Mouse (Mus musculus): ENCODE results near the gene Fut11. TPM values are rescaled to one million over a fixed set of nuclear protein-coding genes. Genes with fewer than 3 reads are reported as not detected.

Fut11 gene
- polyA plus RNA-seq (2014; fragmentation: Nextera tagmentation; extraction: Ambion mirVana) = 20.0 and 30.6 TPM in 2 replicates

GRCm38 (mm10) chr14:20694884-20695760 is at the start of gene Fut11:
TSS of gene Fut11 (plus strand) at chr14:20694968.
- ATAC-seq (ENCODE audit: low read depth) = peak; percentile 93
- Histone ChIP-seq H3K27me3 (ENCODE audit: control insufficient read depth, insufficient read depth, low read length) (no peaks in the 10 kb centered on the region), H3K9me3 (ENCODE audit: control insufficient read depth, low read length) (no peaks in the 10 kb centered on the region), H3K9ac (replicated peaks; ENCODE audit: low read depth, low read length) (peak within 1 kb of the TSS; percentile 85), H3K4me3 (ENCODE audit: low read depth, low read length) (peak within 1 kb of the TSS; percentile 90), H3K4me2 (ENCODE audit: low read depth, low read length) (peak within 1 kb of the TSS; percentile 68), H3K4me1 (ENCODE audit: control insufficient read depth, insufficient read depth, low read length) (peaks cover 41% of the 10 kb centered on the region), H3K27ac (ENCODE audit: low read depth, low read length) (peak within 1 kb of the TSS; percentile 97), H3K36me3 (ENCODE audit: control insufficient read depth, insufficient read depth, low read length) (peaks cover 29% of the 10 kb centered on the region)
- under 1% methylated on average over 104 of the region's 111 CpGs for WGBS

GRCm38 (mm10) chr14:20645547-20645946 is 49.2 kb upstream of the Fut11 start:
- no peaks in the 10 kb centered on the region for H3K9me3 ChIP-seq (ENCODE audit: control insufficient read depth, low read length)
- no peak overlapping the region for H3K4me2 ChIP-seq (ENCODE audit: low read depth, low read length)
- H3K4me1 ChIP-seq (ENCODE audit: control insufficient read depth, insufficient read depth, low read length) = no peaks in the 10 kb centered on the region
- H3K36me3 ChIP-seq (ENCODE audit: control insufficient read depth, insufficient read depth, low read length) = no peaks in the 10 kb centered on the region
- ATAC-seq (ENCODE audit: low read depth) = no peak
- H3K9ac ChIP-seq (replicated peaks; ENCODE audit: low read depth, low read length) = no peak overlapping the region
- 33% methylated on average over 3 of the region's 3 CpGs for WGBS
- no peak overlapping the region for H3K4me3 ChIP-seq (ENCODE audit: low read depth, low read length)
- H3K27ac ChIP-seq (ENCODE audit: low read depth, low read length) = no peak overlapping the region
- H3K27me3 ChIP-seq (ENCODE audit: control insufficient read depth, insufficient read depth, low read length) = no peaks in the 10 kb centered on the region

- H3K4me1 ChIP-seq (ENCODE audit: control insufficient read depth, insufficient read depth, low read length) = no peaks in the 10 kb centered on the region
- H3K27me3 ChIP-seq (ENCODE audit: control insufficient read depth, insufficient read depth, low read length) = no peaks in the 10 kb centered on the region
- H3K9ac ChIP-seq (replicated peaks; ENCODE audit: low read depth, low read length) = no peak overlapping the region
- no peak overlapping the region for H3K27ac ChIP-seq (ENCODE audit: low read depth, low read length)
- no peak overlapping the region for H3K4me3 ChIP-seq (ENCODE audit: low read depth, low read length)
- H3K4me2 ChIP-seq (ENCODE audit: low read depth, low read length) = no peak overlapping the region
- ATAC-seq (ENCODE audit: low read depth) = no peak
- no peaks in the 10 kb centered on the region for H3K9me3 ChIP-seq (ENCODE audit: control insufficient read depth, low read length)
- H3K36me3 ChIP-seq (ENCODE audit: control insufficient read depth, insufficient read depth, low read length) = no peaks in the 10 kb centered on the region
Observed at GRCm38 (mm10) chr14:20646381-20646780, 48.4 kb upstream of the Fut11 start.

- no peaks in the 10 kb centered on the region for H3K4me1 ChIP-seq (ENCODE audit: control insufficient read depth, insufficient read depth, low read length)
- no peak overlapping the region for H3K27ac ChIP-seq (ENCODE audit: low read depth, low read length)
- WGBS = 83% methylated on average over 2 of the region's 2 CpGs
- H3K4me2 ChIP-seq (ENCODE audit: low read depth, low read length) = no peak overlapping the region
- no peaks in the 10 kb centered on the region for H3K9me3 ChIP-seq (ENCODE audit: control insufficient read depth, low read length)
- H3K27me3 ChIP-seq (ENCODE audit: control insufficient read depth, insufficient read depth, low read length) = no peaks in the 10 kb centered on the region
- no peak for ATAC-seq (ENCODE audit: low read depth)
- H3K9ac ChIP-seq (replicated peaks; ENCODE audit: low read depth, low read length) = no peak overlapping the region
- H3K36me3 ChIP-seq (ENCODE audit: control insufficient read depth, insufficient read depth, low read length) = no peaks in the 10 kb centered on the region
- no peak overlapping the region for H3K4me3 ChIP-seq (ENCODE audit: low read depth, low read length)
Observed at GRCm38 (mm10) chr14:20651000-20651399, 43.8 kb upstream of the Fut11 start.

GRCm38 (mm10) chr14:20651722-20652256 is 43.0 kb upstream of the Fut11 start:
- no peak for ATAC-seq (ENCODE audit: low read depth)
- Histone ChIP-seq H3K36me3 (ENCODE audit: control insufficient read depth, insufficient read depth, low read length) (no peaks in the 10 kb centered on the region), H3K9me3 (ENCODE audit: control insufficient read depth, low read length) (no peaks in the 10 kb centered on the region), H3K4me3 (ENCODE audit: low read depth, low read length) (no peak overlapping the region), H3K4me2 (ENCODE audit: low read depth, low read length) (no peak overlapping the region), H3K27ac (ENCODE audit: low read depth, low read length) (no peak overlapping the region), H3K9ac (replicated peaks; ENCODE audit: low read depth, low read length) (no peak overlapping the region), H3K27me3 (ENCODE audit: control insufficient read depth, insufficient read depth, low read length) (no peaks in the 10 kb centered on the region), H3K4me1 (ENCODE audit: control insufficient read depth, insufficient read depth, low read length) (no peaks in the 10 kb centered on the region)
- 79% methylated on average over 4 of the region's 4 CpGs for WGBS

GRCm38 (mm10) chr14:20654690-20655421 is 39.9 kb upstream of the Fut11 start:
- Histone ChIP-seq H3K27ac (ENCODE audit: low read depth, low read length) (no peak overlapping the region), H3K9me3 (ENCODE audit: control insufficient read depth, low read length) (no peaks in the 10 kb centered on the region), H3K27me3 (ENCODE audit: control insufficient read depth, insufficient read depth, low read length) (no peaks in the 10 kb centered on the region), H3K4me2 (ENCODE audit: low read depth, low read length) (no peak overlapping the region), H3K4me1 (ENCODE audit: control insufficient read depth, insufficient read depth, low read length) (no peaks in the 10 kb centered on the region), H3K9ac (replicated peaks; ENCODE audit: low read depth, low read length) (no peak overlapping the region), H3K36me3 (ENCODE audit: control insufficient read depth, insufficient read depth, low read length) (no peaks in the 10 kb centered on the region), H3K4me3 (ENCODE audit: low read depth, low read length) (no peak overlapping the region)
- no peak for ATAC-seq (ENCODE audit: low read depth)
- WGBS = 84% methylated on average over 9 of the region's 9 CpGs

GRCm38 (mm10) chr14:20655731-20656130 is 39.0 kb upstream of the Fut11 start:
- 82% methylated on average over 9 of the region's 9 CpGs for WGBS
- no peaks in the 10 kb centered on the region for H3K27me3 ChIP-seq (ENCODE audit: control insufficient read depth, insufficient read depth, low read length)
- H3K36me3 ChIP-seq (ENCODE audit: control insufficient read depth, insufficient read depth, low read length) = no peaks in the 10 kb centered on the region
- H3K9me3 ChIP-seq (ENCODE audit: control insufficient read depth, low read length) = no peaks in the 10 kb centered on the region
- H3K4me1 ChIP-seq (ENCODE audit: control insufficient read depth, insufficient read depth, low read length) = no peaks in the 10 kb centered on the region
- no peak overlapping the region for H3K4me2 ChIP-seq (ENCODE audit: low read depth, low read length)
- no peak overlapping the region for H3K4me3 ChIP-seq (ENCODE audit: low read depth, low read length)
- ATAC-seq (ENCODE audit: low read depth) = no peak
- H3K27ac ChIP-seq (ENCODE audit: low read depth, low read length) = no peak overlapping the region
- no peak overlapping the region for H3K9ac ChIP-seq (replicated peaks; ENCODE audit: low read depth, low read length)

GRCm38 (mm10) chr14:20656361-20656760 is 38.4 kb upstream of the Fut11 start, which contains the start of gene Myoz1:
TSS of gene Myoz1 (minus strand) at chr14:20656540.
- Histone ChIP-seq H3K9ac (replicated peaks; ENCODE audit: low read depth, low read length) (no peak within 1 kb of the TSS), H3K4me1 (ENCODE audit: control insufficient read depth, insufficient read depth, low read length) (no peaks in the 10 kb centered on the region), H3K4me2 (ENCODE audit: low read depth, low read length) (no peak within 1 kb of the TSS), H3K27ac (ENCODE audit: low read depth, low read length) (no peak within 1 kb of the TSS), H3K27me3 (ENCODE audit: control insufficient read depth, insufficient read depth, low read length) (no peaks in the 10 kb centered on the region), H3K36me3 (ENCODE audit: control insufficient read depth, insufficient read depth, low read length) (no peaks in the 10 kb centered on the region), H3K4me3 (ENCODE audit: low read depth, low read length) (no peak within 1 kb of the TSS), H3K9me3 (ENCODE audit: control insufficient read depth, low read length) (no peaks in the 10 kb centered on the region)
- WGBS = 52% methylated on average over 11 of the region's 11 CpGs
- no peak for ATAC-seq (ENCODE audit: low read depth)

- Histone ChIP-seq H3K9ac (replicated peaks; ENCODE audit: low read depth, low read length) (no peak overlapping the region), H3K36me3 (ENCODE audit: control insufficient read depth, insufficient read depth, low read length) (no peaks in the 10 kb centered on the region), H3K4me1 (ENCODE audit: control insufficient read depth, insufficient read depth, low read length) (peaks cover 8% of the 10 kb centered on the region; the same call in 1 of the 2 replicates), H3K27me3 (ENCODE audit: control insufficient read depth, insufficient read depth, low read length) (no peaks in the 10 kb centered on the region), H3K27ac (ENCODE audit: low read depth, low read length) (no peak overlapping the region), H3K4me3 (ENCODE audit: low read depth, low read length) (no peak overlapping the region), H3K4me2 (ENCODE audit: low read depth, low read length) (no peak overlapping the region), H3K9me3 (ENCODE audit: control insufficient read depth, low read length) (no peaks in the 10 kb centered on the region)
- no peak for ATAC-seq (ENCODE audit: low read depth)
Observed at GRCm38 (mm10) chr14:20658326-20658725, 36.4 kb upstream of the Fut11 start.

All from neural tube, embryonic 14.5 days (tissue).